Mouse (Mus musculus): ENCODE measurements around the gene Sumf1. TPM values are rescaled to one million over a fixed set of nuclear protein-coding genes. Genes with fewer than 3 reads are reported as not detected.

Sumf1 gene
- polyA plus RNA-seq, 1 experiment from 2014 or later = 12.4 TPM

DNA sequence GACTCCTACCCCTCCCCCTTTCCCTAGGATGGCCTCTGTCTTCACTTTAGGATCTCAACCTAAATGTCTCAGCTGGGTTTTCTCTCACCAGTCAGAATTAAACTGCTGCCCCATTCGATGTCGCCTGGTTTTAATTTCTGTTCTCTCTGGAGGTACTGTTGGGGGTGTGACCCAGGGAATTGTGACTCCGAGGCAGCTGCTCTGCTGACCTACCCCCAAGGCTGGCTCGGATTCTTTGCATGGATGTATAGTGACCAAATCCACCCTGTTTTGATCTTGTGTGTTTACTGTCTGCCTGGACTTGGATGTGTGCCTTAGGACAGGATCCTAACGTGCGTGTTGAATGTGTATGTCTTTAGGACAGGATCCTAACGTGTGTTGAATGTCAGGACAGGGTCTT, 40.8 kb upstream of the Sumf1 start:
- Histone ChIP-seq H3K4me2 (ENCODE audit: low read depth) (no peak overlapping the region), H3K4me3 (ENCODE audit: low read depth, low read length) (no peak overlapping the region), H3K27me3 (ENCODE audit: control insufficient read depth, insufficient read depth, low read length) (no peaks in the 10 kb centered on the region), H3K9me3 (ENCODE audit: control insufficient read depth, low read length) (no peaks in the 10 kb centered on the region), H3K4me1 (ENCODE audit: control insufficient read depth, insufficient read depth, low read length) (no peaks in the 10 kb centered on the region), H3K9ac (ENCODE audit: low read length) (no peak overlapping the region), H3K36me3 (ENCODE audit: control insufficient read depth, insufficient read depth, low read length) (no peaks in the 10 kb centered on the region), H3K27ac (ENCODE audit: low read depth, low read length) (no peak overlapping the region)
- no peak for ATAC-seq (ENCODE audit: insufficient read depth, low FRiP score, low TSS enrichment)
- no peak for DNase-seq (ENCODE audit: low spot score)
- WGBS = 57% methylated on average over 7 of the region's 7 CpGs

- Histone ChIP-seq H3K36me3 (ENCODE audit: control insufficient read depth, insufficient read depth, low read length) (no peaks in the 10 kb centered on the region), H3K9me3 (ENCODE audit: control insufficient read depth, low read length) (no peaks in the 10 kb centered on the region), H3K27ac (ENCODE audit: low read depth, low read length) (no peak overlapping the region), H3K9ac (ENCODE audit: low read length) (no peak overlapping the region), H3K4me2 (ENCODE audit: low read depth) (no peak overlapping the region), H3K4me3 (ENCODE audit: low read depth, low read length) (no peak overlapping the region), H3K27me3 (ENCODE audit: control insufficient read depth, insufficient read depth, low read length) (no peaks in the 10 kb centered on the region), H3K4me1 (ENCODE audit: control insufficient read depth, insufficient read depth, low read length) (no peaks in the 10 kb centered on the region)
- DNase-seq (ENCODE audit: low spot score) = no peak
- WGBS = 90% methylated on average over 2 of the region's 2 CpGs
- ATAC-seq (ENCODE audit: insufficient read depth, low FRiP score, low TSS enrichment) = no peak
Measured at GRCm38 (mm10) chr6:108225027-108225426, 39.6 kb upstream of the Sumf1 start.

GRCm38 (mm10) chr6:108224361-108224760, 39.0 kb upstream of the Sumf1 start:
- Histone ChIP-seq H3K27ac (ENCODE audit: low read depth, low read length) (no peak overlapping the region), H3K36me3 (ENCODE audit: control insufficient read depth, insufficient read depth, low read length) (no peaks in the 10 kb centered on the region), H3K4me1 (ENCODE audit: control insufficient read depth, insufficient read depth, low read length) (no peaks in the 10 kb centered on the region), H3K4me3 (ENCODE audit: low read depth, low read length) (no peak overlapping the region), H3K4me2 (ENCODE audit: low read depth) (no peak overlapping the region), H3K27me3 (ENCODE audit: control insufficient read depth, insufficient read depth, low read length) (no peaks in the 10 kb centered on the region), H3K9ac (ENCODE audit: low read length) (no peak overlapping the region), H3K9me3 (ENCODE audit: control insufficient read depth, low read length) (no peaks in the 10 kb centered on the region)
- ATAC-seq (ENCODE audit: insufficient read depth, low FRiP score, low TSS enrichment) (no peak), DNase-seq (ENCODE audit: low spot score) (no peak)
- 88% methylated on average over 4 of the region's 4 CpGs for WGBS

DNA sequence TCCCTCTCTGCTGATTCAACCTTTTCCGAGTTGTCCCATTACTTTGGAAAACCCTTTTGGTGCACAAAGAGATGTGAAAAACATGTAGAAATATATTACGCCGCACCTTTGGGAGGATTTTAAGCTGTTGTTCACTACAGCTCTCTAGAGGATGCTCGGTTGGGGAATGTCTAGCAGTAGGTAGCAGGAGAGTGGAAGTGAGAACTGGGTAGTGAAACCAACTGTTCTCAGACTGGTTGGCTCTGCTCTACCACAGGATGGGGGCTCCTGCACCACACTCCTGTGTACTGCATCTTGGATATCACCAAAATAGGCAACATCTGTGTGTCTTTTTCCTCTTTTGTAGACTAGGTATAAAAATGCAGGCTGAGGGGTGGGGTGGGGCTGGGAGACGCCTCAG, 37.5 kb upstream of the Sumf1 start:
- H3K4me1 ChIP-seq (ENCODE audit: control insufficient read depth, insufficient read depth, low read length) = no peaks in the 10 kb centered on the region
- DNase-seq (ENCODE audit: low spot score) (no peak), ATAC-seq (ENCODE audit: insufficient read depth, low FRiP score, low TSS enrichment) (no peak)
- no peak overlapping the region for H3K9ac ChIP-seq (ENCODE audit: low read length)
- no peaks in the 10 kb centered on the region for H3K27me3 ChIP-seq (ENCODE audit: control insufficient read depth, insufficient read depth, low read length)
- no peak overlapping the region for H3K4me3 ChIP-seq (ENCODE audit: low read depth, low read length)
- H3K36me3 ChIP-seq (ENCODE audit: control insufficient read depth, insufficient read depth, low read length) = no peaks in the 10 kb centered on the region
- H3K4me2 ChIP-seq (ENCODE audit: low read depth) = no peak overlapping the region
- WGBS = 89% methylated on average over 5 of the region's 5 CpGs
- H3K27ac ChIP-seq (ENCODE audit: low read depth, low read length) = no peak overlapping the region
- H3K9me3 ChIP-seq (ENCODE audit: control insufficient read depth, low read length) = no peaks in the 10 kb centered on the region

DNA sequence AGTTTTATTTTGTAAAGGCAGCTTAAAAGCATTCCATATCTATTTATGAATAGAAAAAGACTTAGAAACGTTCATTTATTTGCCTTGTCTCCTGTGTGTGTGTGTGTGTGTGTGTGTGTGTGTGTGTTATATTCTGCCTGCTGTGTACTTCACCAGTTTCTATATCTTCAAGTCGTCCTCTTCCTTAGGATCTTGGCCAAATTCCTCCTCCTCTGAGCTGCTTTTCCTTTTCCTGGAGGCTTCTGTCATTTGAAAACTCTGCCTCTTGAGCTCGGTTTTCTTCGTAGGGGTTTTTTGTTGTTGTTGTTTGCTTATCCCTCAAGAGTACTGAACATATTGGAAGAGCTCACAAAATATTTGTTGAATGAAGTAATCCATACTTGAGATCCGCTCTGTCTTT, 37.1 kb upstream of the Sumf1 start:
- no peak overlapping the region for H3K4me2 ChIP-seq (ENCODE audit: low read depth)
- H3K4me1 ChIP-seq (ENCODE audit: control insufficient read depth, insufficient read depth, low read length) = no peaks in the 10 kb centered on the region
- no peaks in the 10 kb centered on the region for H3K36me3 ChIP-seq (ENCODE audit: control insufficient read depth, insufficient read depth, low read length)
- WGBS = 68% methylated on average over 5 of the region's 5 CpGs
- H3K9me3 ChIP-seq (ENCODE audit: control insufficient read depth, low read length) = no peaks in the 10 kb centered on the region
- no peak overlapping the region for H3K9ac ChIP-seq (ENCODE audit: low read length)
- H3K27ac ChIP-seq (ENCODE audit: low read depth, low read length) = no peak overlapping the region
- H3K4me3 ChIP-seq (ENCODE audit: low read depth, low read length) = no peak overlapping the region
- H3K27me3 ChIP-seq (ENCODE audit: control insufficient read depth, insufficient read depth, low read length) = no peaks in the 10 kb centered on the region
- DNase-seq (ENCODE audit: low spot score) (no peak), ATAC-seq (ENCODE audit: insufficient read depth, low FRiP score, low TSS enrichment) (no peak)

DNA sequence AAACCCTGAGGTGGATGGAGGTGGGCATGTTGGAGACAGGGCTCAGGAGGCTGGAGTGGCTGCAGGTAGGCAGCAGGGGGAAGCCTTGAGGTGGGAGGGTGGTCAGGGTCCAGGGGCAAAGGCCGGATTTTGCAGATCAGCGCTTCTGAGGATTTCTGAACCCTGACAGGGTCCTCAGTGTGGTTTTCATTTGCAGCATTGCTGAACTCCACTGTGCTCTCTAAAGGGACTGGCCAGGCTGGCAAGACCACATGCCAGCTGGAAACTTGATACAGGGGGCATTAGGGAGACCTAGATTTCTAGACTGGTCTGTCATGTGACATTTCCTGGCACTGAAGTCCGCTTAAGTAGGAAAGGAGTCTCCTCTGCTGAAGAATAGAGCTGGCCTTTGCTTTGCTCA, 32.6 kb upstream of the Sumf1 start:
- no peak overlapping the region for H3K27ac ChIP-seq (ENCODE audit: low read depth, low read length)
- no peaks in the 10 kb centered on the region for H3K36me3 ChIP-seq (ENCODE audit: control insufficient read depth, insufficient read depth, low read length)
- no peaks in the 10 kb centered on the region for H3K27me3 ChIP-seq (ENCODE audit: control insufficient read depth, insufficient read depth, low read length)
- ATAC-seq (ENCODE audit: insufficient read depth, low FRiP score, low TSS enrichment) (no peak), DNase-seq (ENCODE audit: low spot score) (no peak)
- no peak overlapping the region for H3K4me3 ChIP-seq (ENCODE audit: low read depth, low read length)
- no peaks in the 10 kb centered on the region for H3K9me3 ChIP-seq (ENCODE audit: control insufficient read depth, low read length)
- H3K9ac ChIP-seq (ENCODE audit: low read length) = no peak overlapping the region
- 96% methylated on average over 3 of the region's 3 CpGs for WGBS
- peaks cover 7% of the 10 kb centered on the region; the same call in 1 of the 2 replicates for H3K4me1 ChIP-seq (ENCODE audit: control insufficient read depth, insufficient read depth, low read length)
- no peak overlapping the region for H3K4me2 ChIP-seq (ENCODE audit: low read depth)

- WGBS = 92% methylated on average over 8 of the region's 8 CpGs
- no peak for DNase-seq (ENCODE audit: low spot score)
- Histone ChIP-seq H3K4me1 (ENCODE audit: control insufficient read depth, insufficient read depth, low read length) (peaks cover 7% of the 10 kb centered on the region; the same call in 1 of the 2 replicates), H3K9me3 (ENCODE audit: control insufficient read depth, low read length) (no peaks in the 10 kb centered on the region), H3K36me3 (ENCODE audit: control insufficient read depth, insufficient read depth, low read length) (no peaks in the 10 kb centered on the region), H3K27me3 (ENCODE audit: control insufficient read depth, insufficient read depth, low read length) (no peaks in the 10 kb centered on the region), H3K9ac (ENCODE audit: low read length) (no peak overlapping the region), H3K4me2 (ENCODE audit: low read depth) (no peak overlapping the region), H3K27ac (ENCODE audit: low read depth, low read length) (no peak overlapping the region), H3K4me3 (ENCODE audit: low read depth, low read length) (no peak overlapping the region)
- no peak for ATAC-seq (ENCODE audit: insufficient read depth, low FRiP score, low TSS enrichment)
Measured at GRCm38 (mm10) chr6:108216832-108217231, 31.4 kb upstream of the Sumf1 start.

DNA sequence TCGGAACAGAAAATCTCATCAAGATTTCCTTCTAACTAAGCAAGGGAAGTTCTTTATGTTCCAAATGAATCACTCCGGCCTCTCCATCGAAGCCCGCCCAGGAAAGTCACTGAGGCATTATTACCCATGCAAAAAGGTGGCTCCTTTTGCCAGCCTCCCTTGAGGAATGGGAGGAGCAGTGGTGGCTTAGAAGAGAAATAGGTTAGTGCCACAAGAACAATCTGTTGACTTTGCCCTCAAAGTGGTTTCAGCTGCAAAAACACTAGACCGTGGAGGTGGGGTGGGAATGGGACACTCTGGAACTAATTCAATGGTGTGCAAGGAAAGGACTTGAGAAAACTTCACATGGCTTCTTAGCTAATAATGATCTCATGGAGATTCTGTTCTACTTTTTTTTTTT, 30.7 kb upstream of the Sumf1 start:
- Histone ChIP-seq H3K27me3 (ENCODE audit: control insufficient read depth, insufficient read depth, low read length) (no peaks in the 10 kb centered on the region), H3K36me3 (ENCODE audit: control insufficient read depth, insufficient read depth, low read length) (no peaks in the 10 kb centered on the region), H3K27ac (ENCODE audit: low read depth, low read length) (no peak overlapping the region), H3K4me2 (ENCODE audit: low read depth) (no peak overlapping the region), H3K4me3 (ENCODE audit: low read depth, low read length) (no peak overlapping the region), H3K9ac (ENCODE audit: low read length) (no peak overlapping the region), H3K4me1 (ENCODE audit: control insufficient read depth, insufficient read depth, low read length) (peaks cover 7% of the 10 kb centered on the region), H3K9me3 (ENCODE audit: control insufficient read depth, low read length) (no peaks in the 10 kb centered on the region)
- WGBS = 68% methylated on average over 5 of the region's 5 CpGs
- ATAC-seq (ENCODE audit: insufficient read depth, low FRiP score, low TSS enrichment) (no peak), DNase-seq (ENCODE audit: low spot score) (no peak)

GRCm38 (mm10) chr6:108214294-108214925, 29.0 kb upstream of the Sumf1 start:
- ATAC-seq (ENCODE audit: insufficient read depth, low FRiP score, low TSS enrichment) = no peak
- 12% methylated on average over 10 of the region's 10 CpGs for WGBS
- H3K4me1 ChIP-seq (ENCODE audit: control insufficient read depth, insufficient read depth, low read length) = peaks cover 7% of the 10 kb centered on the region
- no peaks in the 10 kb centered on the region for H3K27me3 ChIP-seq (ENCODE audit: control insufficient read depth, insufficient read depth, low read length)
- H3K27ac ChIP-seq (ENCODE audit: low read depth, low read length) = no peak overlapping the region
- H3K9me3 ChIP-seq (ENCODE audit: control insufficient read depth, low read length) = no peaks in the 10 kb centered on the region
- H3K4me2 ChIP-seq (ENCODE audit: low read depth) = peak overlapping the region; percentile 90
- no peak for DNase-seq (ENCODE audit: low spot score)
- H3K36me3 ChIP-seq (ENCODE audit: control insufficient read depth, insufficient read depth, low read length) = no peaks in the 10 kb centered on the region
- H3K4me3 ChIP-seq (ENCODE audit: low read depth, low read length) = peak overlapping the region; percentile 76
- no peak overlapping the region; the same call in 1 of the 2 replicates for H3K9ac ChIP-seq (ENCODE audit: low read length)

All from neural tube, embryonic 11.5 days (tissue).